Mouse (Mus musculus): Measurements from ENCODE around the gene Gsg1l. TPM values are rescaled to one million over a fixed set of nuclear protein-coding genes. Genes with fewer than 3 reads are reported as not detected.
A peak's percentile ranks its signal among the peaks of the same experiment; 100 is the strongest.

Gene Gsg1l
- total RNA-seq, 4 experiments from 2014 or later = 18.4 to 28.8 (median 21.1) TPM

GRCm38 (mm10) chr7:126080949-126081654 is 1.1 kb downstream of the Gsg1l start:
- no peak for DNase-seq (ENCODE audit: low spot score in 2 of 2)

- DNase-seq (ENCODE audit: low spot score in 2 of 2) = no peak
Measured at GRCm38 (mm10) chr7:126076935-126077334, 5.3 kb downstream of the Gsg1l start.

- DNase-seq (ENCODE audit: low spot score in 2 of 2) = no peak
Measured at GRCm38 (mm10) chr7:126075058-126075457, 7.2 kb downstream of the Gsg1l start.

- no peak for DNase-seq (ENCODE audit: low spot score in 2 of 2)
Measured at GRCm38 (mm10) chr7:126070321-126070720, 11.9 kb downstream of the Gsg1l start.

GRCm38 (mm10) chr7:126066777-126067176 is 15.4 kb downstream of the Gsg1l start:
- peak in 1 of 2 experiments; percentile 44 for DNase-seq (ENCODE audit: low spot score in 2 of 2)

- DNase-seq (ENCODE audit: low spot score in 2 of 2) = no peak
Measured at GRCm38 (mm10) chr7:126065243-126065876, 16.9 kb downstream of the Gsg1l start.

GRCm38 (mm10) chr7:126062228-126062627 is 20.0 kb downstream of the Gsg1l start:
- DNase-seq (ENCODE audit: low spot score in 2 of 2) = no peak

GRCm38 (mm10) chr7:126058918-126059317 is 23.3 kb downstream of the Gsg1l start:
- no peak for DNase-seq (ENCODE audit: low spot score in 2 of 2)

- DNase-seq (ENCODE audit: low spot score in 2 of 2) = no peak
Measured at GRCm38 (mm10) chr7:126057332-126057914, 24.8 kb downstream of the Gsg1l start.

GRCm38 (mm10) chr7:126054574-126054973 is 27.6 kb downstream of the Gsg1l start:
- DNase-seq (ENCODE audit: low spot score in 2 of 2) = no peak

- DNase-seq (ENCODE audit: low spot score in 2 of 2) = no peak
Measured at GRCm38 (mm10) chr7:126053618-126054017, 28.6 kb downstream of the Gsg1l start.

GRCm38 (mm10) chr7:126051910-126052309 is 30.3 kb downstream of the Gsg1l start:
- DNase-seq (ENCODE audit: low spot score in 2 of 2) = no peak

GRCm38 (mm10) chr7:126045077-126045476 is 37.1 kb downstream of the Gsg1l start:
- no peak for DNase-seq (ENCODE audit: low spot score in 2 of 2)

- DNase-seq (ENCODE audit: low spot score in 2 of 2) = no peak
Measured at GRCm38 (mm10) chr7:126042306-126042705, 39.9 kb downstream of the Gsg1l start.

- DNase-seq (ENCODE audit: low spot score in 2 of 2) = peak; percentile 74 to 80
Measured at GRCm38 (mm10) chr7:126040794-126041526, 41.3 kb downstream of the Gsg1l start.

- no peak for DNase-seq (ENCODE audit: low spot score in 2 of 2)
Measured at GRCm38 (mm10) chr7:126039847-126040246, 42.4 kb downstream of the Gsg1l start.

- DNase-seq (ENCODE audit: low spot score in 2 of 2) = no peak
Measured at GRCm38 (mm10) chr7:126039247-126039835, 42.9 kb downstream of the Gsg1l start.

GRCm38 (mm10) chr7:126038366-126039246 is 43.6 kb downstream of the Gsg1l start:
- DNase-seq (ENCODE audit: low spot score in 2 of 2) = peak in 1 of 2 experiments; percentile 38

GRCm38 (mm10) chr7:126035332-126035731 is 46.9 kb downstream of the Gsg1l start:
- no peak for DNase-seq (ENCODE audit: low spot score in 2 of 2)

- DNase-seq (ENCODE audit: low spot score in 2 of 2) = peak; percentile 51 to 52
Measured at GRCm38 (mm10) chr7:126032776-126033209, 49.4 kb downstream of the Gsg1l start.

All from layer of hippocampus, adult 8-10 months (tissue).